Mouse (Mus musculus): Measurements from ENCODE around the gene Idnk.

Gene Idnk

DNA sequence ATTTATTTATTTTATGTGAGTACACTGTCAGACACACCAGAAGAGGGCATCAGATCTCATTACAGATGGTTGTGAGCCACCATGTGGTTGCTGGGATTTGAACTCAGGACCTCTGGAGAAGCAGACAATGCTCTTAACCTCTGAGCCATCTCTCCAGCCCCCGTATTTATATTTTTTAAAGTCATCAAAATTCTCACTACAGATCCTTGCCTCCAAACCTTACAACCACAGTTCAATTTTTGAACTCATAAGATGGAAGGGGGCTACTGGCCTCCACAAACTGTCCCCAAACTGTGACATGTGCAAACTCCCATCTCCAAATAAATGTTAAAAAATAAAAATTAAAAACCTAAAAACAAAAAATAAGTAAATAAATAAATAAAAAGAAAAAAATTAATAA lies 9.7 kb upstream of the Idnk start:
- no peak for DNase-seq (ENCODE audit: low spot score)

DNA sequence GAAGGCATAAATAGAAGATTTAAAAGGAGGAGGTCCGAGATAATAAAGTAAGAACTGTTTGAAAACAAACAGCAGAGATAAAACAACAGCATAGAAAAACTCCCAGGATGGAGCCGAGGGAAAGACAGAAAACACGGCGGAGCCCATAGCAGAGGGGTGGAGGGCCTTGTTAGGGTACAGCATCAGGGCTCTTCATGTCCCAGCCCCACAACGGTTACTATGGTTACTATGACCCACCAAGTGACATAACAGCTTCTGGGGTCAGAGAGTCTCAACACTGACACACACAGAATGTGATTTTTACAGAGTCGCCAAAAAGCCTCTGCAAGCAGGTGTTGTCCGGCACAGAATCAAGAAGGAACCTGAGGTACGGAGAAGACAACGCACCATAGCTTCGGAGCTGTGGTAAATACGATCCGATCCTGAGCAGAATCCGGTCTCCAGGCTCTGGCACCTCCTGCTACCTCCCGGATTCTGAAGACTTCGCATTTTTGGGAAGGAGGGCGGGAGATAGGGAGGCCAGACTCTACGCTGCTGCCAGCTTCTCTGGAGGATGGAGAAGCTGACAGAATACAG lies 9.1 kb upstream of the Idnk start:
- DNase-seq (ENCODE audit: low spot score): peak; percentile 82

DNA sequence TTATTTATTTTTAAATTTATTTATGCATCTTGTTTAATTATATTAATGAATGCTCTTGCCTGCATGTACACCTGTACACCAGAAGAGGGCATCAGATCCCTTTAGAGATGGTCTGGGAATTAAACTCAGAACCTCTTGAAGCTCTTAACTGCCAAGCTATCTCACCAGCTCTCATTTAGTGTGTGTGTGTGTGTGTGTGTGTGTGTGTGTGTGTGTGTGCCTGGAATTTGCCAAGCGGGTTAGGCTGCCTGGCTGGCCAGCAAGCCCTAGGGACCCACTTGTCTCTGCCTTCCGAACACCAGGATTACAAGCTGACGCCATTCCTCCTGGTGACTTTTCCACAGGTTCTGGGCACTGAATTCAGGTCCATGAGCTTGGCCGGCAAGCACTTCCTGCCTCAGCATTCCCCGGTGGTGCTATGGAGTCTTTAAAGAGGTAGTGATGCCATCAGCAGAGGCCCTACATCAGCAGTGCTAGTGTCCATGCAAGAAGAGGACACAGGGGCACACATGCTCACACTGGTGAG lies 8.4 kb upstream of the Idnk start:
- DNase-seq (ENCODE audit: low spot score): no peak

DNA sequence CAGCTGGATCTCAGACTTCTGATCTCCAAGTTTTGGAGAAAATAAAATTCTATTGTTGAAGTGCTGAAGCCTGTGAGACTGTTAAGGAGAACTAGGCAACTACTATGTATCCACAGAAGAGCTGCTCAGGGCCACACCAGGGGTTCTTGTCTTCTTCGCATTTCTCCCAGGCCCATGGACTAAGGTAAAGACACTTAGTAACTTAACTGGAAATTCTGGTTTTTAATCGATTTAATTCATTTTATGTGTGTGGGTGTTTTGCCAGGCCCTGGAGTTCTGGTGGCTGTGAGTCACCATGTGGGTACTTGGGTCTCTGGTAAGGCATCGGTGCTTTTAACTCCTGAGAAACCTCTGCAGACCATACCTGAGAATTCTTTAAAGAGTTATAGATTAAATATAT lies 7.8 kb upstream of the Idnk start:
- DNase-seq (ENCODE audit: low spot score): no peak

DNA sequence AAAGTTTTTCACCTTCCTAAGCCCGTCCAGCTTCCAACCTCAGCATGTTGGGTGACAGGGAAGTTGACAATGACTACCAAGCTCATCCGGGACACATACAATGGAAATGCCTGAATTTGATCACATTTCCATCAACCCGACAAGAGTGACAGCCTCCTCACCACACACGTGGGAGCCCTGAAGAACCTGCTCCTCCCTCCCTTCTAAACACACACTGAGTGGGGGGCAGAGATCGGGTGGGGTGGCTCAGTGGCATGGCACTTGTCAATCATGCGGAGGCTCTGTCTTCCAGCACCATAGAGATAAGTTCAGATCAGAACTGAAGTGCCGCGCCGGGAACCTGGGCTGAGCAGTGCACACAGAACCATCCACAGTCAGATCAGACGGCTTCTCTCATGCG lies 7.0 kb upstream of the Idnk start:
- no peak for DNase-seq (ENCODE audit: low spot score)

DNA sequence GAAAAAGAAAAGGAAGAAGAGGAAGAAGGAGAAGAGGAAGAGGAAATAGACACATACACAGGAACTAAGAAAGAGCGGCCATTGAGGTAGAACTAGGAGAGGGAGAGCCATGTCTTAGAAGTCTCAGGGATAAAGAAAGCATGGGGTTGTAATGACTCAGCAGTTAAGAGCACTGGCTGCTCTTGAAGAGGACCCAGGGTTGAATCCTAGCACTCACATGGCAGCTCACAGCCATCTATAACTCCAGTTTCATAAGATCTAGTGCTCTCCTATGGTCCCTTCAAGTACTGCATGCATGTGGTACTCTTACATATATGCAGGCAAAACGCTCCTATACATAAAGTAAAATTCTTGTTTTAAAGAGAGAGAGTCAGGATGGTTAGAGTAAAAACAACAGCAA lies 1.4 kb upstream of the Idnk start:
- no peak for DNase-seq (ENCODE audit: low spot score)

DNA sequence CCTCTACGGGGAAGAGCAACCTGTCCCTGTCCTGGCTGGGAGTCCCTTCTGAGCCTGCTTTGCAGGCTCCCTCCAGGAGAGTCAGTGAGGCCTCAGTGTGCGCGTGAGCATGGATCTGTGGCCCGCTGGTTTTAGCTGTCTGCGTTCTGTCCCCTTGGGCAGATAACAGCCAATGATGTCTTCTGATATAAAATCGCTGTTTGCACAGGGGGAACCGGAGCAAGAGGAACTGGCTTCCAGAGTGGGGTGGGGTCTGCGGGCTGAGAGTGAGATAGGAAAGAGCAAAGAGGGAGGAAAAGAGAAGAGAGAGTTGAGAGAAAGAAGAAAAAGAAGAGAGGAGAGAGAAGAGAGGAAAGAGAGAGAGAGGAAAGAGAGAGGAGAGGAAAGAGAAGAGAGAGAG lies 413 bp upstream of the Idnk start:
- peak; percentile 33 for DNase-seq (ENCODE audit: low spot score)

DNA sequence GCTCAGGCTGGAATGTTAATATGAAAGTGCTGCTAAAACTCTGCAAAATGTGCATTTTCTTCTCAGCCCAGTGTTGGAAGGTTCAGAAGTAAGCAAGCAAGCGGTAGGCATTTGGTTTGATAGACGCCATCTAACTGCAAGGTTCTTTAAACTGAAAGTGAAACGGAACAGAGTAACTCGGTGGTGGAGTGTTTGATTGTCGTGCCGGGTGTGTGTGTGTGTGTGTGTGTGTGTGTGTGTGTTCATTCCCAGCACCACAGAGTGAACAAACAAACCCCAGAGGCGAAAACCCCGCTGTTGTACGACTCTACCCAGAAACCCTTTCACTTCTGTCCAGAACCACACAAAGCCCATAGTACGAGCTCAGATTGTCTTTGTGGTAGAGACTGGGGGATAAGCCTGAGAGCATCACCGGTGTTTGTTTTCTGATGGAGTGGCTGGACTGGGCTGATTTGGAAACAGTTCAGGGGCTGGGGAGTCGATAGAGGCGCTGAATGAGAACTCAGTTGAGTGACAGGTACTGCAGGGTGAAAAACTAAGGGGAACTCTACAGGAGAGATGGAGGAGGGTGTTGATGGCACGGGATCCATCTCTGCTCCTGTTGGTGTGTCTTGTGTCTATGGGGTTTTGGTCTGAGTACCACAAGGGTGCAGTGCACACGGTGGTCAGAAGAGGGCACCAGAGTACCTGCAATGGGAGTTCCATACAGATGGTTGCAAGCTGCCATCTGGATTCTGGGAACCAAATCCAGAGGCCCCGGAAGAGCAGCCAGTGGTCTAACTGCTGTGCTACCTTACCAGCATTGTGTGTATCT lies 857 bp downstream of the Idnk start:
- DNase-seq (ENCODE audit: low spot score): peak; percentile 96

DNA sequence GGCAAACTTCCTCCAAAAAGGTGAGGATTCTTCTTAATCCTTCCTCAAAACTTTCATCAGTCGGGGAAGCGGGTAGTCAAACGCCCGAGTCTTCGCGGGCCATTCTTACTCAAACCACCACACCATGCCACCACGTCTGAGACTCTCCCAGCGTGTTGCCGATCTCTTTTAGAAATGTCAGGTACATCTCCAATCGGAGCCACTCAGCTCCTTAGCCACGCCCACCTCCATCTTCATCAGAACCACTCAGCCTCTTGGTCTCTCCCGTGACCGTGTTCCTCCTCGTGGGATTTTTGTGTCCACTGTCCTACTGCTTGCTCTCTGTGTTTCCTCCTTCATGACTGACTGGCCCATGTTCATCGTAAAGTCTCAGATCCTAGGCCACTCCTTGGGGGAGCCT lies 3.3 kb downstream of the Idnk start:
- no peak for DNase-seq (ENCODE audit: low spot score)

DNA sequence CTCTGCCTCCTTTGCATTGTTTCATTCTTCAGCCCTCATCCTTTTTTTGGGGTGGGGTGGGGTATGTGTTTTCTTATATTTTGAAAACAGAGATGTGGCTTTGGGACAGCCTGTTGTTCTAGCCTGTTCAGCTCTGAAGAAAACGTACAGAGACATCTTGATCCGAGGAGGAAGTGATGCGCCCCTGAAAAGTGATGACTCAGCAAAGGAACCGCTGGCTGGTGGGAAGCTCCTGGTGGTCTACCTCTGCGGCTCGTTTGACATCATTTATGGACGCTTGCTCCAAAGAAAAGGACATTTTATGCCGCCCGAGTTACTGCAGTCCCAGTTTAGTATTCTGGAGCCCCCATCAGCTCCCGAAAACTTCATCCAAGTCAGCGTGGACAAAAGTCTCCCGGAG lies 5.9 kb downstream of the Idnk start:
- DNase-seq (ENCODE audit: low spot score): no peak

DNA sequence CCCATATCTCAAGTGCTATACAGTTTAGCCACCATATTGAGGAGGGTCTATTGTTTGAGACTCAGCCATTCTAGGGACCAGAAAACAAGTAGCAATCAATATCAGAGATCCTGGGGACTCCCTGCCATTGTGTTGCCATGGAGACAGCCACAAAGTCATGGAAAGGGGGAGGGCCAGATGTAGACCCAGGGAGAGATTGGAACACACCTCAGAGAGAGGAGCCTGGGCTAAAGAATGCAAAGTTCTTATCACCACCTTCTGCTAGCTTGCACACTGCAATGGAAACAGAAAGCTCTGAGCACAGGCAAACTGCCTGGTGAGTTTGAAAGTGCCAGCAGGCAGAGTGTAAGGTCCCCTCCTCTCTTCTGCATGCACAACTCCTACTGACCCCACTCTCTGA lies 10.7 kb downstream of the Idnk start:
- DNase-seq (ENCODE audit: low spot score): no peak

DNA sequence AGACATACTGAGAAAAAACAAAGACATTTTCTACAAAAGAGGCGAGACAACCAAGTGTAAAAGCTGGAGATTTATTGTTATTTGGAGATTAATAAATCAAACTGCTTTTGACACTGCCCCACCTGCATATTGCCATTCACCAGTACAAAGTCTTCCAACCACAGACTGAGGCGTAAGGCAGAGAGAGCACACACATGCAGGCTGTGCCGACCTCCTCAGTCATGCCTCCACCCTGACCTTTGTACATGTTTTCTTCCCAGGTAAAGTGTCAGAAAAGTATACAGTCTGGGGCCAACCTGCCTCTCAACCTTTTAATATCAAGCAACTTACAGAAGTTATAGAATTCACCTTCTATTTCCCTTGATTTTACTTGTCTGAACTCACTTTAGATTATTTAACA lies 18.7 kb downstream of the Idnk start:
- no peak for DNase-seq (ENCODE audit: low spot score)

DNA sequence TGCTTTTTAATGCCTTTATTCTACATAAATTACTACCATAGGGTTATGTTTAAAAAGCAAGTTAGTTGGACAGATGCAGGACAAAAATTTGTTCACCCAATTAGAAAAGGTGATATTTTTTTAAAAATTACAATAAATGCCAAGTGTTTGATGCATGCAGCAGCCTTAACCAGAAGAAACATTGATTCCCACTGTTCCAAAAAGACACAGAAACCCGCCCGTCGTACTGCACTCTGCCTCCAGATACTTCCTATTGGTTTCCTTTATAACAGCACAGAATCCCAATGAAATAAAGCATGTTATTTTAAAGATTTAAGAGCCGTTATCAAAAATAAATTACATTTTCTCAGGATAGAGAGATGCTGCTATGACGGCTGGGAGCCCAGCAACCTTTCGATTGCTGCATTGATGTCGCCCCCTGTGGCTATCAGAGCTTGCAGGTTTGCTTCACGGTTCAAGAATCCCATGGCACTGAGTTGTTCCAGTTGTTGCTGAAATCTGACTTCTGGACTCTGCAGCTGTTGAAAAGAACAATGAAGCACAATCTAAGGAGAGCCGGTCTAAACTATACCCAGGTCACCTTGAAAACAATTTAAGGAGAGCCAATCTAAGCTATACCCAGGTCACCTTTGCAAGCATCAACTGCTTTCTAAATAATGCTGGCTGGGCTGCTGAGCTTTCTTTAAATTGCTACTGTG lies 20.2 kb downstream of the Idnk start:
- no peak for DNase-seq (ENCODE audit: low spot score)

DNA sequence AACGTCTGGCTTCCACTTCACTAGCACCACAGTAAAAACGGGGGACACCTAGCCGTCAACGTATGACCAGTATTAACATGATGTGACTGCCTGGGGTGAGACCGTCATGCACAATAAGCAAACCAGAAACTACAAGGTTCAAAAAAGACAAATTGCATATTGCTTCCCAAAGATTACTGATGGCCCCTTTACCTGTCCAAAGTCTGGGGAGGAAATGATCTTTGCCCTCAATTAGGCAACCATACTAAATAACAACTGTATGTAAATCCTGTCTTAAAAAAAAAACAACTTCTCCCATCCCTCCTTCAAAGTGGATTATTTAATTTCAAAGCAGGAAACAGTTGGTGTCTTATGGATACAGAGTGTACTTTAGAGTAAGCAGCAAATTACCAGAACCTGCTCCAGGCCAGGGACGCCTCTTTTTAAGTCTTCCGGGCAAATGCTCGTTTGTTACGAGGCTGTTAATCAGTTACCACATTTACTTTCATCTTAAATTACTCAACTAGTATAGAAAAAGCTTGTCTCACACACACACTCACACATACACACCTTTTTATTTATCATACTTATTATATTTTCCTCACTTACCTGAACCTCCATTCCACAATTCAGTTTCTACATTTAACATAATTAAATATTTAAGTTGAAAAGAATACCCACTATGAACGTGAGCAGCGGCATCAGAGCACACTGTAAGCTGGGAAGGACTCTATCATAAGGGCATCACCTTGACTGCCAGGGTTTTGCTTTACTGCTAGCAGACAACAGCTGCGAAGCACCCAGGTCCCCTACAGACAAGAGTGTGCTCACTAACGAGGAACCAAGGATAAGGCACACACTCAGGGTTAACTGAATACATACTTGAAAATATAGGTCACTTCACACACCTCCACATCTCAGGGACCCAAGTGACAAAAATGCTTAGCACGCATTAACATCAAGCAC lies 24.4 kb downstream of the Idnk start:
- no peak for DNase-seq (ENCODE audit: low spot score)

DNA sequence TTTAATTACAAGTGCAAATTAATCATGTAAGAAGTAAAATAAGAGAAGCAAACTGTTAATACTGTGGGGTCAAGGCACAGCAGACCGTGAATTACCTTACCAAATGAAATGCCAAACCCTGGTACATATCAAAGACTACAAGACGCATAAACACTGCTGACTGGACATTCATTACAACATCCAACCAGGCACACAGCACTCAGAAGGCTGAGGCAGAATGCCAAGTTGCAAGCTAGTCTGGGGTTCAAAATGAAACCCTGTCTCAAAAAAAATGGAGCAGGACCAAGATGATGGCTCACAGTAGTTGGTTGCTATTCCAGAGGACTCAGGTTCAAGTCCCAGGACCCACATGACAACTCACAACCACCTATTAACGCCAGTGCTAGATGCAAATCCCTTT lies 26.7 kb downstream of the Idnk start:
- no peak for DNase-seq (ENCODE audit: low spot score)

DNA sequence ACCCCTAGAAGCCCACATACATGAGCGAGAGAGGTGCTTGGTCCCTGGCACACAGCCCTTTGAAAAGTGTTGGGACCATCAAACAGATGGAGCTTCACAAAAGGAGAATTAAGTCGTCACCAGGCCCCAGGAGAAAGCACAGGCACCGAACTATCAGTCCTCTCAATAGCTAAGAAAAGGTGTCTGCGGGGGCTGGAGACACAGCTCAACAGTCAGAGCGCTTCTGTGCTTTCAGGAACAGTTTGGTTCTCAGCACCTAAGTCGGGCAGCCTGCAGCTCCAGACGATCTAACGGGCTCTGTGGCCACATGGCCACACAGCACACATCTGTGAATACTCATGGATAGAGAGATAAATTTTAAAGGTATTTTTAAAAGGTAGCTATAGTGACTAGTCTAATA lies 28.8 kb downstream of the Idnk start:
- no peak for DNase-seq (ENCODE audit: low spot score)

DNA sequence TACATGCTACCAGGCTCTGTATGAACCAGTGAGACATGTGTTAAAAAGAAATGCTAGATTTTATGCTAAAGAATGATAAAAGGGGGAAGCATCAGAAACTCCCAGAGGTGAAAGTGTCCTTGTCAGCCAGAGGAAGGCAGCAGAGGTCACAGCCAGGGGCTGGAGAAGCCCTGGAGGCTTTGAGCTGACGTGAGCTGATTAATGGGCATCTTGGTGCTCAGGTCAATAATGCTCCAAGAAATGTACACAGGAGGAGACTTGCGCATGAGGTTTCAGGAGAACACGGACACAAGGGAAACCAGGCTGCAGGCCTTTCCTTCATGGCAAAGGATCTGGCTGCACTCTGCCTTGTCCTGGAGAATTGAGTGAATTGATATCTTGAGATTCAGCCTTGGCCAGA lies 30.3 kb downstream of the Idnk start:
- DNase-seq (ENCODE audit: low spot score): no peak

DNA sequence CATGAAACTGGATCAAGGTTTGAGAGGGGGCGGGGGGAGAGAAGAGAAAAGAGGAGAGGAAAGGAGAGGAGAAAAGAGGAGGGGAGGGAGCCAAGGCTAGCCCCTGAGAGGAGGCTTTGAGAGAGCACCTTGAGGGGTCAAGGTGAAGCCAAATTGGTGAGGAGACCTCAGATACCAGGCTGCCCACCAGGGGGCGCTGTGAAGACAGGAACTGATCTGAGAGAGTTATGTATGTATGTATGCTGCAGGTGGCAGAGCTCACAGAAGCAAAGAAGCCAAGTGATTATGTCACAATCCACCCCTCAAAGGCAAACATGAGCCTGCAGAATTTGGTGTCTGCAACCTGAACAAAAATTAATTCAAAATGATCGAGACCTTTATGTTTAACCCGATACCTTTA lies 31.0 kb downstream of the Idnk start:
- peak; percentile 81 for DNase-seq (ENCODE audit: low spot score)

DNA sequence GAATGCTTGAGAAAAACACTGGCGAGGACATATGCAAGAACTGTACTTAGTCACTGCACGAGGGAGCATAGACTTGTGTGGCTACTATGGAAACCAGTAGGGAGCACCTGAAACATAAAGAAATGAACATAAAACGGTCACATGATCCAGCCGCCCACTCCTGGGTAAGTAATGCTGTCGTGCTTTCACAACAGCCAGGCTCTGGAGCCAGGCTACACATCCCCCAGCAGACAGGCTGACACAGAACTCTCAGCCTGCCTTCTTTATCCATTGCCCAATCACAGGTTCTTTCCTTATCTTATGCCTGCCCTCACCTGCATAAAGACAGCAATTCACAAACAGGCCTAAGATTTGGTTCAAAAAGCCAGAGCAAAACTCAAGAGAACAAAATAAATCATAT lies 32.0 kb downstream of the Idnk start:
- no peak for DNase-seq (ENCODE audit: low spot score)

DNA sequence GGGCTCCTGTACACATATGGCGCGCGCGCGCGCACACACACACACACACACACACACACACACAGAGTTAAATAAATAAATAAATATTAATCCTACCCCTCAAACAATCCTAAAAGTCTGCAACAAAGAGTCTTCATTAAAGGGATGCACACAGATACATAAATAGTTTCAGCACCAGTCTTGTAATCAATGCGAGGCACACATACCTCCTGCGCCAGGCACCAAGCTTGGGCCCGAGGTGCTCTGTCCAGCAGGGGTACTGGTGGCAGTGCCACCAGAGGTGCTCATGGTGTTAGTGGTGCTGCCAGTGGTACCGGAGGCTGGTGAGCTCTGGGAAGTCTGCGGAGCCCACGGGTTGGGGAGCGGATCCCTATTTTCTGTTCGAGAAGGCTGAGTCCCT lies 34.1 kb downstream of the Idnk start:
- no peak for DNase-seq (ENCODE audit: low spot score)

DNA sequence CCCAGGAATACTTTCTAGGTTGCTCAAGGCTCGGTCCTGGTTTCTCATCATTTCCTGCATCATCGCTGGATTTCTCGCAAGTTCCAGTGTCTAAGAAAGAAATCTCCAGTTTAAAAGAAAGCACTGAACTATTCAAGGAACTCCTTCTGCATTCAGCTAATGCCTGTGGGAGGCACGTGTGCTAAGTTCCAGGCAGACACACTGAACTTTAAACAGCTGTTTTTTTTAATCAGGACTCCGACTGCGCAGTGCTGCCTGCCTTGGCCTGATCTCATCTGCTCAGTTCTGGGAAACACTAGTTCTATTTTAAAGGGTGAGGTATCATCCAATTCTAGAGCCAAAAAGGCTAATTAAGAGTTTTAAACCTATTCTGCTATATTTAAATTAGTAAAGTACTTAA lies 34.7 kb downstream of the Idnk start:
- no peak for DNase-seq (ENCODE audit: low spot score)

DNA sequence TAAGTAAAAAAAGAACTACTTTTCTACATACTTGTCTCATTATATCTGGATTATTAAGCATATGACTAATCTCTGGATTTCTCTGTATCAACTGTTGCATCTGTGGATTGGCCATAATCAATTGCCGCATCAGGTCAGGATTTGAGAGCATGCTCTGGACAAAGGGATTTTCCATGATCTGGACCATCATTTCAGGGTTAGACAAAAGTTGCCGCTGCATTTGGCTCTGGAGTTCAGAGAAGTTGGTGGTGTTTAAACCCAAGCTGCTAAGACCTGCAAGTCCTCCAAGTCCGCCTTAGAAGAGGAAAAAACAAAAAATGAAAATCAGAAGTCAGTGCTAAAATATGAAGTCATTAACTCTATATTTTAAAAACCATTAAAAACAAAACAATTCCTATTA lies 35.8 kb downstream of the Idnk start:
- DNase-seq (ENCODE audit: low spot score): no peak
